Mouse (Mus musculus): ENCODE results near the gene Tulp1.
"Not testable (repeated sequence)": the region's sequence is repeated elsewhere in the genome, so short reads cannot be mapped to it uniquely, and the experiment has no call there.

The Tulp1 gene

DNA sequence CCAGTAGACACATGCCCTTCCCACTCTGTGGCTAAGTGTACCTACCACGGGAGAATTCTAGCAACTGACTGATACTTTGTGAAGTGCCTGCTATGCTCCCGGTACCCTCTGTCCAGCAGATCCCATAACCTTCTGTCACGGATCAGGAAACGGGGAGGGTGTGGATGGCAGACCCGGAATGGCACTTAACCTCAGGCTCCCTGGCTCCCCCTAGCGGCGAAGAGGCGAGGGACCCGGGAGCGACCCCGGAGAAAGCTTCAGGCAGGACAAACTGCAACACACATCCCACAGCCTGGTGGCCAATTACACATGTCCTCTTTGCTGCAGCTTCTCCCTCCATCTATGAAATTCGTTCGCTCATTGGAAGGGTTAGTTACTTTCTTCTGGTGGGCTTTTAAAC lies 3.4 kb upstream of the Tulp1 start:
- DNase-seq, result peak; percentile 84

DNA sequence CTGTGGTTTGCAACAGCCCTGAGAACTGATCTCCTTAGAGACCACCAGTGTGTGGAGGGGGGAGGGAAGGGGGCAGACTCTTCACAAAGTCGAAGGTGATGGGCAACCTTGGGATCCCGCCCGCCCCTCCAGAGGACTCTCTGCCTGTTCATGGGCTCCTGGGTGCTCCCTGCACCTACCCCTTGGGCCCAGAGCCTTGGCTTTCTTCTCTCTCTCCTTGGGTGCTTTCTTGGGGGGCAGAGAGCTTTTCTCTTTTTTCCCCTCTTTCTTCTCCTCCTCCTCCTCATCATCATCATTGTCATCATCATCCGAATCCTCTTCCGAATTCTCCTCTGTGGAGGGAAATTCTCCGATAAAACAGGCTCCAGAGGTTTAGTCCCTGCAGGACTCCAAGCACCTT lies 1.5 kb downstream of the Tulp1 start:
- DNase-seq, result no peak

DNA sequence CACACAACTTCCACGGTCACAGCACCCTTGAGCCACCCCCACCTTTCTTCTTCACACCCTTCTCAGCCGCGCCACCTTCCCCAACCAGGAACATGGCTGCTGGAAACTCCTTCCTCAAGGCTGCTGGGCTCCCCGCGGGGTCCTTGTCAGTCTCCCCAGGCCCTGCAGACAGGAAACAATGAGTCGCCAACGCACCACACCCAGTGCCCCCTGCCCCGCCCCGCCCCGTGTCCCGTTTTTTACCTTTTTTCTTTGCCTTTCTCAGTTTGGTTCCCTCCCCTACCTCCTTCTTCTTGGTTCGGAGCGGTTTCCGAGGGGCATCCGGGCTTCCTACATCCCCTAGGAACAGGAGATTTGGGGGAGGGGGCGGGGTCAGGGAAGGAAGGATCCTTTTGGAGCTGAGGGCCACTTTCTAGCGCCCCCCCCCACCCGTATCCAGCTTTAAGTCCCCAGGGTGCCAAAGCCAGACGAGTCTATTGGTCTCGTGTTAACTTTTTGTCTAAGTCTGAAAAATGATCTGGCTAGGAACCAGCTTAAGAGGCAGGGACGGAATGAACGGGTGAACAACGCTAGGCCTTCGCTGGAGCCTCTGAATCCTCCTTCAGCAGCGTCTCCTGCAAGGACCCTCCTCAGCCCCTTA lies 2.2 kb downstream of the Tulp1 start:
- peak; percentile 59 for DNase-seq

DNA sequence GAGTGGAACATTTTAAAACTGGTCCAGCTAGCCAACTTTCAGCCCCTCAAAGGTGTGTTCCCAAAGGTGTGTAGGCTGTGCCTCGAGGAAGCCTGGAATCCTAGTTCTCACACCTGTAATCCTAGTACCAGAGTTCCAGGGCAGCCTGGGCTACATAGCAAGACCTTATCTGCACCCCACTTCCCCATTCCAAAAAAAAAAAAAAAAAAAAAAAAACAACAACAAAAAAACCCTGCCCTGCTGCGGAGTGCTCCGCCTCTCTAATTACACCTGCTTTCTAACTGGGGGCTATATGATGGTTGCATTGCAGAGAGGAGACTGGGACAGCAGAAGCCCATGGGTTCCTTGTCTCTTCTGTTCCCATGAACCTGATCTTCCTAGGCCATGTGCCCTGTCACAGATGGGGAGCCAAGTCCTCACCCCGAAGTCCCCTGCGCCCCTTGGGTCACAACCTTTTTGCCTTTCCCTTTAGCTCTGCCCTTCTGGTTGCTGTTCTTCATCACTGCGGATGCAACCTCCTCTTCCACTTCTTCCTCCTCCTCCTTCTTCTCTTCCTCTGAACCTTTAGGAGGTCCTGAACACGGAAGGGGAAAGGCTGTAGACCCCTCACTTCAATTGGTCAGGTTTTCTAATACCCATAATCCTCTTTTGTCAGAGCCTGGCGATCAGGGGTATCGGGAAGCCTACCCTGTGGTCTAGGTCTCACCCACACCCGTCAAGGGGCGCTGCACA lies 2.9 kb downstream of the Tulp1 start:
- no peak for DNase-seq

DNA sequence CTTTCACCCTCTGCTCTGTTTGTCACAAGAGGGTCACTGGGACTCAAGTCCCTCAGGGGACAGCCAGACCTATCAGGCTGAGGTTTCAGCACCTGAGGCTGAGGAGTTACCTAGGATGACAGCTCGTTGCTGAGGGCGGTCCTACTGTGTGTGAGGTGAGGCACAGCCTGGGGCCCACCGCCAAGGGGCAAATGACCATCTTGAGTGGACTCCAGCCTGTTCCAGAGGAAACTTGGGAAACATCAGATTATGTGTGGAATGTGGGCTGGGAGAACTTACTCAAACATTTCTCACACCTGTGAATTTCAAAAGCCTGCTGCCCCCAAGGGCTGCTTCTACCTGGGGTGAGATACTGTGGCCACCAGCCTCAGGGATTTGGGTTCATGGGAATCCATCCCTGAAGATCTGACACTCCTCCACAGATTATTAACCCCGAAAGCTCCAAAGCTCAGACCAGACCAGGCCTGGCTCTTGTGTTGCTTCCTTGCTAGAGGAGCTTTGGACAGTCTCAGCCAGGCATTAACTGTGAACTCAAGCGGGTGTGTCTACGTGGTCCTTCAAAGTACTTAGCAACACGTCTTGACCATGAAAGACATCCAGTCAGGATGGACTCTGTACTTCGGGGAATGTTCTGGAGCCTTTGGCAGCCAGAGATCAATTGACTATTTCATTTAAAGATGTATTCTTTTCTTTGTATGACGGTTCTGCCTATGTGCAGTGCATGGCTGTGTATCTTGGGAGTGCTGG lies 4.3 kb downstream of the Tulp1 start:
- no peak for DNase-seq

DNA sequence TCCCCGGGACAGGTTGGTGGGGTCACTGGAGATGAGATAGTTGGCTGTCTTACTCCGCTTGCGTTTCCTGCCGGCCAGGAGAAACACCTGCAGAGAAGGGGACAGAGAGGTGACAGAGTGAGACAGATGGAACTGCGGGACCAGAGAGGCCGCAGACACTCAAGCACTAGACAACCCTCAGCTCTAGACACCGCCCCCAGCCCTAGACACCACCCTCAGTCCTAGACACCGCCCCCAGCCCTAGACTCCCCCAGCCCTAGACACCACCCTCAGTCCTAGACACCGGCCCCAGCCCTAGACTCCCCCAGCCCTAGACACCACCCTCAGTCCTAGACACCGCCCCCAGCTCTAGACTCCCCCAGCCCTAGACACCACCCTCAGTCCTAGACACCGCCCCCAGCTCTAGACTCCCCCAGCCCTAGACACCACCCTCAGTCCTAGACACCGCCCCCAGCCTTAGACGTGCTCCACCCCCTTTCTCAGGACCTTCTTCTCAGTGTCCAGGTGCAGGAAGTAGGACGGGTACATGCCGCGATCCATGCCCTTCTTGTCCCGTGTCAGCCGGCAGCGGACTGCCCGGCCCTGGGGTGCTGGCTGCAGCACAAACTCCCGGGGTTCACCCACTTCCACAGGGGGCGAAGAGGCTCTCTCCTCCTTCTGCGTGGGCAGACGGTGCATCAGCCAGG lies 6.3 kb downstream of the Tulp1 start:
- not testable (repeated sequence) for DNase-seq

DNA sequence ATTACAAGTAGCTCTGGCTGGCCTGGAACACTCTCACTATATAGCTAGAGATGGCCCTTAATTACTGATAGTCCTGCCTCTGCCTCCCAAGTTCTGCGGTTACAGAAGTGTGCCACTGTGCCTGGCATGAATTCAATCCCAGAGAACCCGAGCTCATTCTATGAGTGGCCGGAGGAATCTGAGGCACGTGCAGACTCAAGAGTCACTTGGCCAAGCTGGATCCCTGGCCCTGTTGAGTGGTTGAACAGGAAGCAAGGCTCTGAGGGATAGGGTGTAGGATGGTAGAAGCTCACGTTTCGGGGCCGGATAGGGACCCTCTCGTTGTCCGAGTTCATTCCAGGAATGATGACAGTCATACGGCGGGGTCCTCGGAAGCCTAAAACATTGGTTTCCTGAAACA lies 9.2 kb downstream of the Tulp1 start:
- DNase-seq, result no peak

DNA sequence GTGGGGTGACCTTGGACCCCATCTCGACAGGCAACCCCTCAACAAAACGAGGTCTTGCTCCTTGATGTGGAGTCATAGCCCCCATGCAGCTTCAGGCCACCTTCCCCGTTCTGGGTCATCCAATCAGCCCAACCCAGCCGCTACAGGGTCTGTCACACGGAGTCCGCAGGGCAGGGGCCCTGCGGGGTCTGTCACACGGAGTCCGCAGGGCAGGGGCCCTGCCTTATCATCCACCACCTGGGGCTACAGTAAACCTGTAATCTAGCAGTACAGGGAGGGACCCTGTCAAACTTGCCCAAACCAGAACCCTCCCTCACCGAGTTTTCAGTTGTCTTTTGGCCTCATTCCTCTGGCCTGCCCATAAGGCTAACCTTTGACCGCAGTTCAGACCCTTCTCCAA lies 13.0 kb downstream of the Tulp1 start:
- DNase-seq, result no peak

DNA sequence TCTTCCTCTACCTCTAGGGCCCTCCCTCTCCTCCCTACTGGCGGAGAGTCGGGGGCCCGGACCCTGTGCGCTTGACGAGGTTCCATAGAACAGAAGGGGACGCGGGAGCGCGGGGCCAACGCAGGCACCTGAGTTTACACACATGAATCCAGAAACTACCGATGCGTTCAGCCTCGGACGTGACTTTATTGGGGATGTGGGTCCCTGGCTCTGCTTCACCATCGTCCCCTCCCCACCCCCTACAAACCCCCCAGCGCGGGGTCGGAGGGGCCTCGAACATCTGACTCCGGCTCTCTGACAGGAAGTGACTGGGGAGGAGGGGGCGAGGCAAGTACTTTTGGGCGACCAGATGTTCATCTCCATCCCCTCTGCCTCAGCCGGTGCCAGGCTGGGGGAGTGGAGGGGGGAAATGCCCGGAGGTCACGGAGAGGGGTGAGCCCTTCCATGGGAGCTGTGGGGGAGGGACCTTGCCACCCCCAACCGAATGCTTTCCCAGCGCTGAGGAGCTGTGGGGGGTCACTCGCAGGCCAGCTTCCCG lies 13.6 kb downstream of the Tulp1 start:
- DNase-seq, result no peak

DNA sequence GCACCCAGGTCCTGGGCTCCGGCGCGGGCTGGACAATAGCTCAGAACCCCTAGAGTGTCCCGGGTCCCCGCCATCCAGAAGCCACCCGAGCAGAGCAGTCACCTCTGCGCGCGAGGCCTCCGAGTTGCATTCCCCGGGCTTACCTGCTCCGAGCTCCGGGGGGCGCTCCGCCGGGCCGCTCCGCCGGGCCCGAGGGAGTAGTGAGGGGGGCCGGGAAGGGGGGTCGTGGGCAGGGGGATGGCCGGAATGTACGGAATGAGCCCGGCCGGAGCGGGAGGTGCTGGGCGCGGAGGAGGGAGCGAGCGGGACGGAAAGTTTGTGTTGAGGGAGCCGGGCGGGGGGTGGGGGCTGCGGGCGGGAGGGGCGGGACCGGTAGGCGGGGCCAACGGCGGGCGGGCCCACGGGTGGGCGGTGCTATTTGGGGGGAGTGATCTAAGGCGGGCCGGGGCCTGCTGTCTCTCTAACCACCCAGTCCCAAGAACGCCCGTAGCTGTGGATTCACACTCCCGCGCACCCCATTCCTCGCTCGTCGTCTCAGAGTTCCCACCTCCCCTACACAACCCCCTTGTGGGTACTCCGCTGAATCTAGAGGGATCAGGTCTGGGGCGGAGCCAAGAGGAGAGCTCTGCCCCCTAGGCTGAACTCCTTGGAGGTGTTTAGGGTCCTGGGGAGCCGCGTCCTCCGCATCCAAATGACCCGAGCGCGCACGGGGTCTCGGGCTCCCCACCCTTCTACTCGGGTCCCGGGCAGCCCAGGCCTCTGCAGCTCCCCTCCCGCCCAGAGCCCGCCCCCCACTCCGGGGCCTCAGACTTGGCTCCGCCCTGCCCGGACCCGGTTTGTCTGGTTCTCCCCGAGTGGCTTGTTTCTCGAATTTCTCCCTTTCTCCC lies 14.3 kb downstream of the Tulp1 start, which contains the start of gene Tead3:
Gene Tead3 (minus strand): TSS at position 352 of the 887 bp plus-strand sequence.
- peak; percentile 89 for DNase-seq

DNA sequence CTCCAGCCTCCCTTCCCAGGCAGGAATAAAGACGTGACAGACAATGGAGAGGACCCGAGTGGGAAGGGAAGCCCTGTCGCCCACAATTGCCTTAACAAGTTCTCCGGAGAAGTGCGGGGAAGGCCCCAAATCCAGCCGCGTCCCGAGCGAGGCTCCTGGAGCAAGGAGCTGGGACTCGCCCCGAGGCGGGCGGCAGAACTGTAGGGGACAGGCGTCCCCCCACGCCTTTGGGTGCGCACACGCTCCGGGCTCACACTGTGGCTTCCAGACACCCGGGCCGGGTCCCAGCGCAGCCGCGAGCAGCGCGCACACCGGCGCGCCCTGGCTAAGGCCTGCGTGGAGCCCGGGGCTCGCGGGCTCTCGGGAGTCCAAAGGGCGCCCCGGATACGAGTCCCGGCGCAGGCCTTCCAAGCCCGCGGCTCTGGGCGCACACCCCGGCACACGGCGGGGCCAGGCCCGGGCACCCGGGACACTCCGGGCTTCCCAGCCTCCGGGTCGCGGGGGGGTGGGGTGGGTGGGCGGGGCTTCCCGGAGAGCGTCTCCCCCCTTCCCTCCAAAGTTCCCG lies 15.0 kb downstream of the Tulp1 start:
- DNase-seq, result peak; percentile 70

DNA sequence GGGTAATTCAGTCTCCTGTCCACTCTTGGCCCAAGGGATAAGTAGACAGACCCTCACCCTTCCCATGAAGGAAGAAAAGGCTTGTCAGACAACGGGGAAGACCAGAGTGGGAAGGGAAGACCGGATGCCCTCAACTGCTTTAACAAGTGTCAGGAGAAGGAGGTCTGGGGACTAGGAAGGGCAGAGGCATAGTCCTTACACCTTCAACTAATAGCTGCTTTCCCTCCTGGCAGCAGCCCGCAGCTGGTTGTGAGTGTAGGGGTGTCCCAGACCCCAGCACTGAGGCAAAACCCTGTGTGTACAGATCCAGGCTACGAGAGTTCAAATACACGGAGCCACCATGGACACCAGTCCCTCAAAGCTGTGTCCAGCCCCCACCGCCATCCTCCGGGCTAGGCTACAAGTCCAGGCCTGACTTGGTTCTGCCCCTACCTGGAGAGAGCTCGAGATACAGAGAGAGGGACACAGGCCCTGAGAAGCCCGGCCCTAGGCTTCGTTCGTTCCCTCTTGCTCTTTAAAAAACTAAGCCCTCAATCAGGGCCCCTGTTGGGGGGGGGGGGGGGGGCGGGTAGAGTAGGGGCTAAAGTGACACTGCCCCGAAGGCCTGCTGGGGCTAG lies 15.7 kb downstream of the Tulp1 start:
- DNase-seq, result no peak

DNA sequence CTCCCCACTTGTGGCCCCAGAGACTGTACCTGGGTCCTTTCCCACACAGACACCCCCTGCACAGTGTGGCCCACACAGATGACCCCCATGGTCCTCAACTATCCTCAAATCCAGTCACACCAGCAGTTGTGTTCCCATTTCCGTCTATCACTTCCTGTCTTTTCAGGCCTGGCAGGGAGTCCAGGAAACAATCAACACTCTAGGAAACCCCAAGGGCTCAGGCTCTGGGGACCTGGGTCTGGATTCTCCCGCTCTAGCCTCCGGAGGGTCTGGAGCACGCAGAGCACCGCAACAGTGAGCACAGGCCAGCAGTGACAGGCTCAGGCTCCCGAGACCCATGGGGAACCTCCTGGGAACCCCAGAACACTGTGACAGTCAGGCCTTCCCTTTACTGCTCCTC lies 16.8 kb downstream of the Tulp1 start:
- no peak for DNase-seq

DNA sequence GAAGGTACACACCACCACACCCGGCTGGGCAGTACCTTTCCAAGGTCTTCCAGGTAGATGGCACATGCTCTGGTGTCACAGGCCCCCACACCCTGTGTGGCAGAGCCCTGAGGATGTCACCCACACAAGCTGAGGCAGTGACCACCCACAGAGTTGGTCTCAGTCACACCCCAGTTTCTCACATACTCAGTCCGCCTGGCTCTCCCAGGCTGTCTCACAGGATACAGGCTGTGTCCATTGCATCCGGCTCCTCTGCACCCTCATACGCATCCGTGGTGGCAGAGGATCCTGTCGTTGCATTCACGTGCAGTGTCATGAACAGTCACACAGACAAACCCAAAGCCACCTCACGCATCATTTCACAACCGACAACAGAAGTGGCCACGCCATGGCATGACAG lies 17.7 kb downstream of the Tulp1 start:
- no peak for DNase-seq

DNA sequence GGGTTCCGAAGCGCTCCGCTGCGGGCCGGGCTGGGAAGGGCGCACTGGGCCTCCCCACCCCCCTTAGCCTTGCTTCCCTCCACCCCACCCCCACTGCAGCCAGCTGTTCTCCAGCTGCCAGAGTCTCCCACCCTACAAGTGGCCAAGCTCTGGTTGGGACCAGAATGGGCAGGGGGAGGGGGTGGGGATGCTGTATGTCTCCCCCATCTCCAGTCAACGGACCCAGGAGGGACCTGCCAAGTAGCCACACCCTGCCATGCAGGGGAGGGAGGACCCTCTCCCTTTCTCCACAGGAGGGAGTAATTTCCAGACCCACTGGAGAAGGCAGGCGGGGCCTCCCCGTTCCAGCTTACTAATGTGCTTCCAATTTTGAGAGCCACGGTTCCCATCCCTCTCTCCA lies 19.1 kb downstream of the Tulp1 start:
- DNase-seq, result no peak

DNA sequence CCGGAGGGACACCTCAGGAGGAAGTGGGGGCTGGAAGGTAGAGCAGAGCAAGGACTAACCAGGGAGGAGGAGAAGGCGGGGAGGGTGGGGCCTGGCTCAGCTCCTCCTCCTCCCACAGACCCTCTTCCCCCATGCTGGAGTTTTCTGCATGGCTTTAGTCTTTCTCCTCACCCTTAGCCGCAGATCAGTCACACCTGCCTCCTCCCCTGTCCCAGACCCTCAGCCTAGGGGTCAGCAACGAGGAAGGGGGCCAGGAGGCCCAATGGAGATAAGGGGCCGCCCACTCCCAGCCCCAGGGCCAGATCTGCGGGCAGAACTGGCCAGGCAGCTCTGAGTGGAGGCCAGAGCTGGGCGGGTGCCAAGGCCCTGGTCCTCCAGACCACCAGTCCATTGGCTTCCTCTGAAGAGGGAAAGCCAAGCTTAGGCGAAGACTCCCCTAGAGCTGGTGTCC lies 19.7 kb downstream of the Tulp1 start:
- no peak for DNase-seq

DNA sequence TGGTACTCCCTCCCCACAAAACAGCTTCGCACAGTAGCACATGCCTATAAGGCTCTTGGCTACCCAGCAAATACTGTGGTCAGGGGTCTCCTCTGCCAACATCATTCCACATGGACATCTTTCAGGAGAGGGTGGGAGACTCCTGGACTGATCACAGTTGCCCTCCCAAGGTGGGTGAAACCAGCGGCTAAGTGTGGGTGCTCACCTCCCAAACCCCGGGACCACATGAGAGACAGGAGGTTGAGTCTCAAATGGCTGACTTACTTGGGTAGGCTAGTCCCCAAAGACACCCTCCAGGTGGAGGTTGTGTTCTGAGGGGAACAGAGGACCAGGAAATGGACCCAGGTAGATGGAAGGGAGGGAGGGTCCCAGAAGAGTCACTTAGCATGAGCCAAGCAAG lies 20.4 kb downstream of the Tulp1 start:
- no peak for DNase-seq

DNA sequence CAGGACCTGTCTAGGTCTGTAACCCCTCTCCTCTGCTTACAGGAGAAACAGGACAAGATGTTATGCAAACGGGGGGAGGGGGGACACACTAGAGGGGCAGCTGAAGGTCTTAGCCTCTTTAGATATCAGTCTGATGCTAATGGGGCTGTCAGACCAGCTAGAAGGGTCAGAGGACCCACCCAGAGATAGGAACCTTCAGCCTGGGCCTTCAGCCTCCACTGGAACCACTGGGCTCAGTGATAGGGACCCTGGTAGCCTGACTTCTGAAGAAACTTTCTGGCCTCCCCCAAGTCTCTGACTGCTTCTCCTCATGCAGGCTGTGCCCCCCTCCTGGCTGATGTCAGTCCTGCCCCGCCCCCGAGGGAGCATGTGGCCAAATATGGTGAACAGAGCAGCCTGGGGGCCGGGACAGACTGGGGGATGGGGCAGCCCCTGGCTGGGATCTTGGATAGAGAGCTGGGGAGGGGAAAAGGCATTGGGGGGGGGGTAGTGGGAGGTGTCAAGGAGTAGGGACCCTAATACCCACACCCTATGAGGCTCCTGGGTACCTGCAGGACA lies 20.9 kb downstream of the Tulp1 start:
- no peak for DNase-seq

DNA sequence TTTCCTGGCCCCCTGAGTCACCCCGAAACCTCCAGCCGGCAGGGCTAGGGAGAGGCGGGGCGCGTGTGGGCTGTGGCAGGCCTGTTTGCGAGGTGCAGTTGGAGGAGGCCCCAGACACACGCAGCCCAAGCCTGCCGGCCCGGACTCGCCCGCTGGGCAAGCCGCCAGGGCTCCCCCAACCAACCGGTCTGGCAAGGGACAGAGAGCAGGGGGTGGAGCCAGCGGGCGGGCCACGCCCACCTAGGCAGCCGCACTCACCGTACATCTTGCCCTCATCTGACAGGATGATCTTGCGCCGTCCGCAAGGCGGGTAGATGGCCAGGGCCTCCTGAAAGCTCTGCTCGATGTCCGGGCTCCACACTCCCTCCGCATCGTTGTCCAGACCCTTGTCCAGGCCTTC lies 23.9 kb downstream of the Tulp1 start:
- DNase-seq, result peak; percentile 82

DNA sequence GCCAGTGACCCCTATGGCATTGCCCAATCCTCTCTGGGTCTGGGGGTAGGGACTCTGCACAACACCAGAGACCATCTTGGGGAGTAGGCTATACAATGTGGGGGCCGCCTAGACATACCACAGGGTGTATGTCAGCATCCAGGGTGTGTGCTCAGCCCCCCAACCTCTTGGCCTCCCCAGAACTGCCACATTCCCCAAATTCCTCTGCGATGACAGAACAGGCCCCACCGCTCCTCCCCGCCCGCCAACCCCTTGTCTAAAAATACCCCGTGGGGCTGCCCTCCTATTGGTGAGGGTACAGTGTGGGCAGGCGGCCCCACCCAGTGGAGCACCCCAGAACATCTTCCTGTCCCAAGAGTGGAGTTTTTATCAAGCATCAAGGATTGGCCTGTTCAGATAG lies 24.4 kb downstream of the Tulp1 start:
- no peak for DNase-seq

DNA sequence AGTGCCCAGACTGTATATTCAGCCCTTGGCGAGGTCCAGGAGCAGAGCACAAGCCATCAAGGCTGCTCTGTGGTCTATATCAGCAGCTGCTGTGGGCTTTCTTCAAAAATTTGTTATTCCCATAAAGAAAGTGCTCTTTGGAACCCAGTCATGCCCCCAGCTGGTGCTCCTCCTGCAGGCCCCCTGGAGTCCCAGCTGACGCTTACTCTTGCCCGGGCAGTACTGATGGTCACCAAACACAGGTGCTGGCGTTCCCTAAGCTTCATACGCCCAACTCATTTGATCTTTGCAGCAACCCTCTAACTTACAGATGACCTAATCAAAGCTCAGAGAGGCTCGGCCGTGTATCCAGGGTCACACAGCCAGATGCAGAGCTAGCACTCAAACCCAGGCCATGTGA lies 27.5 kb downstream of the Tulp1 start:
- no peak for DNase-seq

Data from embryo, embryonic 11 days (tissue).